Mouse (Mus musculus) heart, embryonic 10.5 days (tissue): ENCODE measurements around the gene Krtap9-5. TPM values are rescaled to one million over a fixed set of nuclear protein-coding genes. Genes with fewer than 3 reads are reported as not detected.

Experiments used
- DNase-seq: peaks from one replicate; pipeline ENCODE4 v3.0.0-alpha.2; 2017; ENCODE audit warnings: low spot score
- H3K27ac ChIP-seq: fragments of 300-500 bp; sonication (generic); 2 replicates; pipeline ENCODE4 v1.5.1; 2016; ENCODE audit warnings: mild to moderate bottlenecking
- H3K27me3 ChIP-seq: fragments of 300-500 bp; sonication (generic); 2 replicates; pipeline ENCODE4 v1.6.1; 2016; ENCODE audit warnings: mild to moderate bottlenecking; ENCODE audit not compliant: poor library complexity, insufficient read depth, severe bottlenecking
- H3K36me3 ChIP-seq: fragments of 300-500 bp; sonication (generic); 2 replicates; pipeline ENCODE4 v1.6.1; 2016; ENCODE audit warnings: mild to moderate bottlenecking, moderate library complexity
- H3K4me1 ChIP-seq: fragments of 300-500 bp; sonication (generic); 2 replicates; pipeline ENCODE4 v1.6.1; 2016; ENCODE audit warnings: mild to moderate bottlenecking
- H3K4me3 ChIP-seq: fragments of 300-500 bp; sonication (generic); 2 replicates; pipeline ENCODE4 v1.5.1; 2016; ENCODE audit warnings: mild to moderate bottlenecking, moderate library complexity
- H3K9me3 ChIP-seq: fragments of 300-500 bp; sonication (generic); 2 replicates; pipeline ENCODE4 v1.6.1; 2016; ENCODE audit warnings: mild to moderate bottlenecking, moderate library complexity
- WGBS: fragments of 180-500 bp; shearing (Covaris S2); methylation state at CpG from one replicate; pipeline ENCODE4 v1.1.7; 2016; 5-methylcytosine and 5-hydroxymethylcytosine counted together
- polyA plus RNA-seq: library from polyadenylated mRNA; unstranded; fragments of >200 nt; fragmentation: Nextera tagmentation; extraction: Ambion mirVana; gene quantifications from 2 replicates; pipeline ENCODE4 v1.2.1, GENCODE M21; 2016

The Krtap9-5 gene
- polyA plus RNA-seq, 1 experiment from 2014 or later = not detected

- Histone ChIP-seq H3K36me3 (no peaks in the 10 kb centered on the region), H3K27ac (no peak overlapping the region)
- 70% methylated on average over 6 of the region's 6 CpGs for WGBS
Observed at GRCm38 (mm10) chr11:99989881-99990405, 41.7 kb downstream of the Krtap9-5 start.

DNA sequence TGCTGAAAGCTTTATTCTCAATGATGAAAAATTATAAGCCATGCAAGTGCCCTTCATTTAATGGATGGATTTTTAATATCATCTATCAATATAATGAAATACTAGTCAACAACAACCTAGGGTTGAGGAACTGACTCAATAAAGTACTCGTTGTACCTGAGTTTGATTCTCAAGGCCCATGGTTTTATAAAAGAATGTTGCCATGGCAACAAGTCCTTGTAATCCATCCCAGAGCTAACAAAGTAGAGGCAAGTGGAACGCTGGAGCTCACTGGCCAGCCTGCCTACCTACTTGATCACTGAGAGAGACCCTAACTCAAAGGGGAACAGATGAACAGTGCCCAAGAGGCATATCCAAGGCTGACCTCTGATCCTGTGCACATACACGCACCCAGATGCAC is 42.3 kb downstream of the Krtap9-5 start:
- Histone ChIP-seq H3K4me3 (no peak overlapping the region), H3K9me3 (no peaks in the 10 kb centered on the region), H3K27ac (no peak overlapping the region), H3K27me3 (peaks cover 41% of the 10 kb centered on the region), H3K4me1 (peaks cover 7% of the 10 kb centered on the region), H3K36me3 (no peaks in the 10 kb centered on the region)
- 78% methylated on average over 3 of the region's 3 CpGs for WGBS
- no peak for DNase-seq

More at GRCm38 (mm10) chr11:99989881-99990405, 41.7 kb downstream of the Krtap9-5 start:
- Histone ChIP-seq H3K9me3 (no peaks in the 10 kb centered on the region), H3K27me3 (peaks cover 40% of the 10 kb centered on the region), H3K4me3 (no peak overlapping the region), H3K4me1 (peaks cover 7% of the 10 kb centered on the region)
- peak; percentile 64 for DNase-seq

- Histone ChIP-seq H3K27ac (no peak within 1 kb of the TSS), H3K9me3 (no peaks in the 10 kb centered on the region), H3K27me3 (peaks cover 39% of the 10 kb centered on the region), H3K4me1 (peaks cover 7% of the 10 kb centered on the region), H3K36me3 (no peaks in the 10 kb centered on the region), H3K4me3 (peak within 1 kb of the TSS; percentile 36)
- 25% methylated on average over 26 of the region's 26 CpGs for WGBS
- peak; percentile 73 for DNase-seq
Observed at GRCm38 (mm10) chr11:99993620-99994383, 45.5 kb downstream of the Krtap9-5 start, which contains the start of gene Krtap17-1. TSS of gene Krtap17-1 (minus strand) at chr11:99993994.

DNA sequence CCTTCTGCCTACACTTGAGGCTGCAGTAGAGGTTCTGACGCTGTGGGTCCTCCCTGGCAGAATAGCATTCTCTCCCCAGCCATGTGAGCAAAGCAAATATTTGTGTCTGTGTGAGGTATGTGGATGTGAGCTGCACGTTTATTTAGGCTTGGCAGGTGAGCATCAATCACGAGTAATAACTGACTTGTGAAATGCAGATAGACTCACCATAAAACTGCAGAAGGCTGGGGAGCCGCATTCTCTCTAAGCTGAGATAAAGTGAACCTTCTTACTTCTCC is 46.0 kb downstream of the Krtap9-5 start:
- no peak overlapping the region for H3K27ac ChIP-seq
- no peak for DNase-seq
- H3K4me1 ChIP-seq = peaks cover 7% of the 10 kb centered on the region
- 60% methylated on average over 4 of the region's 4 CpGs for WGBS
- H3K9me3 ChIP-seq = no peaks in the 10 kb centered on the region
- no peak overlapping the region for H3K4me3 ChIP-seq
- H3K27me3 ChIP-seq = peaks cover 39% of the 10 kb centered on the region
- H3K36me3 ChIP-seq = no peaks in the 10 kb centered on the region

DNA sequence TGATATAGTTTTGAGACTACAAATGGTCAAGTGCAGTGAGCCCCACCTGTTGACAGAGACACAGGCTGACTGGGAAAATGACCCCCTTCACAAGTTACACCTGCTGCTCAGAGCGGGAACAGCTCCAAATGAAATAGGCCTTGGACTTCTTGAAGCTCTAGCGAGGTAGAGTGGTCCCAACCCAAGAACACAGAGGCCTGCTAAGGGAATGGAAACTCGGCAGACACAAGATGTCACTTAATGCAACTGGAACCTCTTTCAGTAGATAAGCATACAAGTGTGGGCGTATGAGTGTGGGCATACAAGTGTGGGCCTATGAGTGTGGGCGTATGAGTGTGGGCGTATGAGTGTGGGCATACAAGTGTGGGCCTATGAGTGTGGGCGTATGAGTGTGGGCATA is 50.8 kb downstream of the Krtap9-5 start:
- H3K27ac ChIP-seq = no peak overlapping the region
- no peaks in the 10 kb centered on the region for H3K36me3 ChIP-seq
- H3K9me3 ChIP-seq = no peaks in the 10 kb centered on the region
- no peaks in the 10 kb centered on the region for H3K4me1 ChIP-seq
- DNase-seq = peak; percentile 58
- H3K4me3 ChIP-seq = no peak overlapping the region
- 81% methylated on average over 7 of the region's 7 CpGs for WGBS
- H3K27me3 ChIP-seq = peaks cover 20% of the 10 kb centered on the region

Other genes starting within 250 kb of the Krtap9-5 start
- not detected in 2 replicates for gene Gm14180, start 214.2 kb upstream of the Krtap9-5 start, polyA plus RNA-seq
- not detected in 2 replicates for gene Gm11595, start 175.6 kb upstream of the Krtap9-5 start, polyA plus RNA-seq
- not detected in 2 replicates for gene Krtap4-8, start 167.8 kb upstream of the Krtap9-5 start, polyA plus RNA-seq
- not detected in 2 replicates for gene Krtap4-9, start 163.3 kb upstream of the Krtap9-5 start, polyA plus RNA-seq
- not detected in 2 replicates for gene Gm11596, start 155.0 kb upstream of the Krtap9-5 start, polyA plus RNA-seq
- gene Gm11569, start 149.5 kb upstream of the Krtap9-5 start, polyA plus RNA-seq = not detected in 2 replicates
- not detected in 2 replicates for gene Gm11554, start 144.0 kb upstream of the Krtap9-5 start, polyA plus RNA-seq
- not detected in 2 replicates for gene Krtap4-13, start 138.6 kb upstream of the Krtap9-5 start, polyA plus RNA-seq
- gene Gm11564, start 132.8 kb upstream of the Krtap9-5 start, polyA plus RNA-seq = not detected in 2 replicates
- not detected in 2 replicates for gene 2300003K06Rik, start 110.4 kb upstream of the Krtap9-5 start, polyA plus RNA-seq
- not detected in 2 replicates for gene Krtap4-16, start 96.9 kb upstream of the Krtap9-5 start, polyA plus RNA-seq
- gene Gm11568, start 90.6 kb upstream of the Krtap9-5 start, polyA plus RNA-seq = not detected in 2 replicates
- not detected in 2 replicates for gene Gm11559, start 84.0 kb upstream of the Krtap9-5 start, polyA plus RNA-seq
- gene Krtap9-1, start 75.1 kb upstream of the Krtap9-5 start, polyA plus RNA-seq = not detected in 2 replicates
- not detected in 2 replicates for gene Gm11567, start 69.3 kb upstream of the Krtap9-5 start, polyA plus RNA-seq
- not detected in 2 replicates for gene Krtap31-1, start 40.6 kb upstream of the Krtap9-5 start, polyA plus RNA-seq
- not detected in 2 replicates for gene Gm11565, start 33.7 kb upstream of the Krtap9-5 start, polyA plus RNA-seq
- not detected in 2 replicates for gene Krtap31-2, start 12.2 kb upstream of the Krtap9-5 start, polyA plus RNA-seq
- not detected in 2 replicates for gene Krtap29-1, start 30.6 kb downstream of the Krtap9-5 start, polyA plus RNA-seq
- gene Krtap16-1, start 38.1 kb downstream of the Krtap9-5 start, polyA plus RNA-seq = not detected in 2 replicates
- 0.30 TPM in 1 of 2 replicates, not detected in the other for gene Krtap17-1, start 45.5 kb downstream of the Krtap9-5 start, polyA plus RNA-seq
- not detected in 2 replicates for gene Krt33a, start 67.7 kb downstream of the Krtap9-5 start, polyA plus RNA-seq
- not detected in 2 replicates for gene Krt33b, start 81.4 kb downstream of the Krtap9-5 start, polyA plus RNA-seq
- gene Krt34, start 93.1 kb downstream of the Krtap9-5 start, polyA plus RNA-seq = not detected in 2 replicates
- not detected in 2 replicates for gene Krt31, start 102.1 kb downstream of the Krtap9-5 start, polyA plus RNA-seq
- gene Krt32, start 139.8 kb downstream of the Krtap9-5 start, polyA plus RNA-seq = not detected in 2 replicates
- gene Krt35, start 147.8 kb downstream of the Krtap9-5 start, polyA plus RNA-seq = not detected in 2 replicates
- gene Krt36, start 157.2 kb downstream of the Krtap9-5 start, polyA plus RNA-seq = 0.08 TPM in 1 of 2 replicates, not detected in the other
- gene Krt13, start 173.1 kb downstream of the Krtap9-5 start, polyA plus RNA-seq = 0.10 TPM in 1 of 2 replicates, not detected in the other
- gene Krt15, start 187.5 kb downstream of the Krtap9-5 start, polyA plus RNA-seq = 0.11 and 1.5 TPM in 2 replicates
- gene Krt19, start 200.2 kb downstream of the Krtap9-5 start, polyA plus RNA-seq = 76.3 and 86.1 TPM in 2 replicates
- gene Krt9, start 244.8 kb downstream of the Krtap9-5 start, polyA plus RNA-seq = not detected in 2 replicates